Mouse (Mus musculus) erythroblast, embryonic 14.5 days (primary cell): Measurements from ENCODE around the gene Ncln. TPM values are rescaled to one million over a fixed set of nuclear protein-coding genes. Genes with fewer than 3 reads are reported as not detected.
"Not testable (repeated sequence)": the region's sequence is repeated elsewhere in the genome, so short reads cannot be mapped to it uniquely, and the experiment has no call there.

Experiments
- H3K27me3 ChIP-seq: 2 replicates; pipeline ENCODE4 v1.6.1; 2012; ENCODE audit warnings: inconsistent platforms; ENCODE audit not compliant: control insufficient read depth
- H3K36me3 ChIP-seq: 2 replicates; pipeline ENCODE4 v1.6.1; 2012; ENCODE audit warnings: mild to moderate bottlenecking, inconsistent platforms; ENCODE audit not compliant: control insufficient read depth
- H3K4me1 ChIP-seq: 2 replicates; pipeline ENCODE4 v1.6.1; 2012; ENCODE audit warnings: inconsistent platforms; ENCODE audit not compliant: control insufficient read depth
- H3K4me3 ChIP-seq: replicated peaks from 2 replicates; pipeline ENCODE3; 2012; ENCODE audit warnings: moderate library complexity, mild to moderate bottlenecking, inconsistent platforms
- H3K9me3 ChIP-seq: 2 replicates; pipeline ENCODE4 v1.6.1; 2012; ENCODE audit warnings: low read length, inconsistent platforms, mixed read lengths; ENCODE audit not compliant: control insufficient read depth
- GATA1 ChIP-seq: IDR thresholded peaks from 2 replicates; pipeline ENCODE4 v1.6.1; 2012; ENCODE audit warnings: low read length, inconsistent platforms, mixed read lengths
- TAL1 ChIP-seq: IDR thresholded peaks from 3 replicates; pipeline ENCODE4 v1.6.1; 2012; ENCODE audit warnings: low read length, inconsistent platforms, mixed read lengths
- polyA plus RNA-seq: library from polyadenylated mRNA; stranded (reverse); fragments of >175 nt; gene quantifications from 2 replicates; pipeline ENCODE4 v1.2.3, GENCODE M21; 2012

Ncln gene
- polyA plus RNA-seq, 1 experiment: 6.2 TPM

DNA sequence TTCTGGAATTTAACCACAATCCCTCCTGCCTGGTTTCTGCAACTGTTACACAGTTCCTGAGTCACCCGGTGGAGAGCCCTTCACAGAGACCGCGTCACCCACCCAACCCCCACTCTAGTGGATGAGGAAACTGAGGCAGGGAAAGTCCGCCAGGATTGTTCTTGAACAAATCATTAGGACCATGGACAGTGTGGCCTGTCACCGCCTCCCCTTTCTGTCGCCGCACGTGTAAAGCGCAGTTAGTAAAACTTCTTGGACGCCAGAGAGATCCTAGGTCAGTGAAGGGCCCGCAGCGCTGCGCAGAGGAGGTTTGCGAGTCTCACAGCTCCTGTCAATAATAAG, 43.3 kb downstream of the Ncln start:
- no peak overlapping the region for H3K4me3 ChIP-seq
- H3K4me1 ChIP-seq: peaks cover 9% of the 10 kb centered on the region
- peaks cover 79% of the 10 kb centered on the region for H3K27me3 ChIP-seq
- TF ChIP-seq TAL1: no peak
- no peaks in the 10 kb centered on the region for H3K36me3 ChIP-seq
- H3K9me3 ChIP-seq: peaks cover 2% of the 10 kb centered on the region; the same call in 1 of the 2 replicates

DNA sequence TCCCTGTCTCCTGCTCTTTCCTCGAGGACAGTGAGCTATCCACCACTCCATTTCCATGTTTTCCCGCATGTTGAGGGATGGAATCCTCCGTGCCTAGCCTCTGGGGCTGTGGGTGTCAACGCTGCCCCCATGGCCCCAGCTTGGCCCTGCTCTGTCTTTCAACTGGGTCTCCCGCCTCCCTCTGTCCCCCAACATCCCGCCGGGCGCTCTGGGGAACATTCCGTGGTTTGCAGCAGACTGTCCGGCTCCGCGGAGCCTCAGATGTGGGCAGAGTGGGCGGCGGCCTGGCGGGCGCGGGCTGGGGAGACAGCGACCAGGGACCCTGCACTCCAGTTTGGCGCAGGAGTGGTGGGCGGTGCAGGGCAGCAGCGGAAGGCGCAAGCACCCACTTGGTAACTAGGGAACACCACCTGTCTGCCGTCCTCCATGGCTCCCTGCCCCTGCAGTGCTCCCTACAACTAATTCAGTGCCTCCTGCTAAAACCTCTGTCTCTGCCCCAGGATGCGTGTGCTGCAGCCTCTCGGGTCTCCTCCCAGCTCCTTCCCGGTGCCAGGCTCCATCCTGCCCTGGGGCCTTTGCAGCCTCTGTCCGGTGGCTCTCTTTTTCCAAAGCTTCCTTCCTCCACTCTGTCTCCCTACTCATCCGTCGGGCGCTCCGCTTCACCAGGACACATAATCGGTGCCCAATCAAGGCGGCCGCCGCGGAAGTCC, 43.8 kb downstream of the Ncln start:
- H3K27me3 ChIP-seq: peaks cover 74% of the 10 kb centered on the region
- H3K4me3 ChIP-seq: no peak overlapping the region
- no peaks in the 10 kb centered on the region for H3K36me3 ChIP-seq
- H3K9me3 ChIP-seq: peaks cover 2% of the 10 kb centered on the region; the same call in 1 of the 2 replicates
- TF ChIP-seq TAL1: no peak
- no peak for TF ChIP-seq GATA1
- peaks cover 7% of the 10 kb centered on the region for H3K4me1 ChIP-seq

DNA sequence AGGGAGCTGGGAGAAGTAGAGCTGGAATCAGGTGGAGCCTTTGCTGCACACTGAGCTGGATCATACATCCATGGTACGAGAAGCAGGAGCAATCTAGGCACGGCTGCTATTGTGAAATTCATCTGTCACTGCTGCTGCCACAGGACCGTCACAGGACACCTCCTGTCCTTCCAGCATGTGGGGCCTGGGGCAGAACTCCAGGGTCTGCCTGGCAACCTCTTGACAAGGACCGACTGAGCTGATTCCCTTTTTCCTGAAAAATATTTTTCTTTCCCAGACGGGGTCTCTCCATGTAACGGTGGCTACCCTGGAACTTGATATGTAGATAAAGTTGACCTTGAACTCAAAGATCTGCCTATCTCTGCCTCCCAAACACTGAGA, 44.8 kb downstream of the Ncln start:
- no peak for TF ChIP-seq GATA1
- no peak for TF ChIP-seq TAL1
- peaks cover 64% of the 10 kb centered on the region for H3K27me3 ChIP-seq

DNA sequence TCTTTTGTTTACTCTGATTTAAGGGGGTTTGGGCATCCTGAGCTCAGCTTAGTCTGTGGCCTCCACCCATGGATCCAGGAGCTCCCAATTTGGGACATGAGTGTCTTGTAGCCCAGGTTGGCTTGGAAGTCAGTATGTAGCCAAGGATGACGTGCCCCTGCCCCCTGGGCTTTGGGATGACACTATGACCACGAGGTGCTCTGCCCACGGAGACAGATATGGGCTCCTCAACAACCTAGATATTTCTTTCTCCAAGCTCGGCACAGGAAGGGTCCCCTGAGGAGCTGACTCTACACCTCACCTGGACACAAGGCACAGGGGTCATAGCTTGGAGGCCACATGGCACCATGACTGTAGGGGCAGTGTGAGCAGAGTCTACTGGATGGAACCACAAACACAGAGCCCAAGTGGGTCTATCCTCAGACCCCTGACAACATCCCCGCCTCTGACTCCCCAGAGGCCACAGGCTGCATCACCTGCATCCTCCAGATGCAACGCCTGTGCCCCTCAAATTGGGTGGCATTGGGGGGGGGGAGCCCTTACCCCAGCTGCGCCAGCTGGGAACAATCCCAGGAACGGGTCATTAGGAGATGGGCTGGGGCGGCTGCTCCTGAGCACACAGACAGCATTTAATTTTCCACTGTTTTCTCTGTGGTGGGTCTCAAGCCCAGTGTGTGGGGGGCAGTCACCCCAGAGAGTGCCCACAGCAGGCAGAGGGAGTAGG, 45.4 kb downstream of the Ncln start:
- no peak overlapping the region for H3K4me3 ChIP-seq
- no peaks in the 10 kb centered on the region for H3K4me1 ChIP-seq
- peaks cover 2% of the 10 kb centered on the region; the same call in 1 of the 2 replicates for H3K9me3 ChIP-seq
- TF ChIP-seq TAL1 (no peak), GATA1 (no peak)
- H3K36me3 ChIP-seq: no peaks in the 10 kb centered on the region
- peaks cover 60% of the 10 kb centered on the region for H3K27me3 ChIP-seq

More for the DNA sequence above, 44.8 kb downstream of the Ncln start:
- Histone ChIP-seq H3K9me3 (peaks cover 2% of the 10 kb centered on the region; the same call in 1 of the 2 replicates), H3K4me3 (no peak overlapping the region), H3K4me1 (no peaks in the 10 kb centered on the region), H3K36me3 (no peaks in the 10 kb centered on the region)

DNA sequence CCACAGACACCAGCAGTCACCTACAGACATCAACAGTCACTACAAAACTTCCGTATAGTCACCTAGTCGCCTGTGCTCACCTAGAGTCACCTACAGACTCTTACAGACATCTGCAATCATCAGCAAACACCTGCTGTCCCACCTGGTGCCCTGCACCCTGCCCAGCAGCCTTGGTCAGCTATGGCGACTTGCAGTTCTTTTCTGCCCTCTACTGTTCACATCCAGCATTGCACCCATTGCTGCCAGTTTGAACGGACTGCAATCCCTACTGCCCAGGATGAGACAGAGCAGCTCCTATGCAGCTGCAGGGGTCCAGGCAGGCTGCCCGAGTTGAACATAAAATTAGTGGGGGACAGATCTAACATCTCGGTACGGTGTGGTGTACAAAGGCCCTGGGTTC, 46.1 kb downstream of the Ncln start:
- Histone ChIP-seq H3K36me3 (no peaks in the 10 kb centered on the region), H3K4me3 (no peak overlapping the region), H3K27me3 (peaks cover 54% of the 10 kb centered on the region), H3K4me1 (no peaks in the 10 kb centered on the region), H3K9me3 (peaks cover 2% of the 10 kb centered on the region; the same call in 1 of the 2 replicates)
- TF ChIP-seq GATA1 (no peak), TAL1 (no peak)

DNA sequence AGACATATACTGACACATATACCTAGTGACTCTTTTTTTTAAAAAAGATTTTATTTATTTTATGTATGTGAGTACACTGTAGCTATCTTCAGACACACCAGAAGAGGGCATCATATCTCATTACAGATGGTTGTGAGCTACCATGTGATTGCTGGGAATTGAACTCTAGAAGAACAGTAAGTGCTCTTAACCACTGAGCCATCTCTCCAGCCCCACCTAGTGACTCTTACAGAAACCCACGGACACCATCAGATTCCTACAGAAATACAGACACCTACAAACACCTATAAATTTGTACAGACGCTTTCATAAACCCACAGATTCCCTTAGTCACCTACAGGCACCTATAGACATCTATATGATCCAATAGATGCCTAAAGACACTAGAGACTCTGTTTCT, 50.7 kb downstream of the Ncln start:
- not testable (repeated sequence) for H3K4me3 ChIP-seq
- peaks cover 27% of the 10 kb centered on the region for H3K27me3 ChIP-seq

DNA sequence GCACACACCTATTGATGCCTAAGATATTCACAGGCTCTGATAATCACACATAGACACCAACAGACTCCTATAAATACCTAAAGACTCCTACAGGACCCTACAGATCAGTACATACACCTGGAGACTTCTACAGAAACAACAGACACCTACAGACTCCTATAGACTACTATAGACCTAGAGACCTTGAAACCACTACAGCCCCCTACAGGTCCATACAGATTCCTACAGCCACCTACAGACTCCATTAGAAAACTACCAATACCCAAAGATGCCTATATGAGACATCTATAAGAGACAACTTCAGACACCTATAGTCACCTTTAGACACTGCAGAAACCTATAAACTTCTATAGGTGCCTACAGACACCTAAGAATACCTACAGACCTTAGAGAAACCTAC, 55.2 kb downstream of the Ncln start:
- Histone ChIP-seq H3K9me3 (no peaks in the 10 kb centered on the region), H3K4me3 (no peak overlapping the region), H3K27me3 (peaks cover 20% of the 10 kb centered on the region), H3K4me1 (no peaks in the 10 kb centered on the region), H3K36me3 (no peaks in the 10 kb centered on the region)
- TF ChIP-seq TAL1 (no peak), GATA1 (no peak)

More for the DNA sequence above, 50.7 kb downstream of the Ncln start:
- not testable (repeated sequence) for H3K4me1 ChIP-seq, H3K36me3 ChIP-seq, H3K9me3 ChIP-seq

Other genes starting within 250 kb of the Ncln start
- gene Matk, start 243.5 kb downstream of the Ncln start, polyA plus RNA-seq: 0.07 and 0.15 TPM in 2 replicates
- 43.8 and 44.0 TPM in 2 replicates for gene Mrpl54, start 229.5 kb downstream of the Ncln start, polyA plus RNA-seq
- gene Apba3, start 229.4 kb downstream of the Ncln start, polyA plus RNA-seq: 4.6 and 5.7 TPM in 2 replicates
- 0.01 and 0.02 TPM in 2 replicates for gene Tjp3, start 204.8 kb downstream of the Ncln start, polyA plus RNA-seq
- 4.0 and 4.5 TPM in 2 replicates for gene Pip5k1c, start 203.4 kb downstream of the Ncln start, polyA plus RNA-seq
- 13.2 and 13.3 TPM in 2 replicates for gene Cactin, start 175.3 kb downstream of the Ncln start, polyA plus RNA-seq
- gene Tbxa2r, start 167.7 kb downstream of the Ncln start, polyA plus RNA-seq: 0.04 TPM in 1 of 2 replicates, not detected in the other
- gene Gipc3, start 153.1 kb downstream of the Ncln start, polyA plus RNA-seq: 0.01 TPM in 1 of 2 replicates, not detected in the other
- 52.7 and 55.8 TPM in 2 replicates for gene Hmg20b, start 145.9 kb downstream of the Ncln start, polyA plus RNA-seq
- gene Mfsd12, start 138.9 kb downstream of the Ncln start, polyA plus RNA-seq: 6.7 and 7.2 TPM in 2 replicates
- 3.2 and 5.6 TPM in 2 replicates for gene 4930404N11Rik, start 130.6 kb downstream of the Ncln start, polyA plus RNA-seq
- gene Fzr1, start 117.9 kb downstream of the Ncln start, polyA plus RNA-seq: 62.5 and 67.4 TPM in 2 replicates
- gene Dohh, start 112.0 kb downstream of the Ncln start, polyA plus RNA-seq: 29.2 and 34.1 TPM in 2 replicates
- gene Gm48551, start 111.9 kb downstream of the Ncln start, polyA plus RNA-seq: 0.08 and 0.20 TPM in 2 replicates
- 0.26 and 0.80 TPM in 2 replicates for gene Gm48552, start 107.4 kb downstream of the Ncln start, polyA plus RNA-seq
- 0.09 TPM in 1 of 2 replicates, not detected in the other for gene Smim24, start 103.3 kb downstream of the Ncln start, polyA plus RNA-seq
- gene Nfic, start 40.8 kb downstream of the Ncln start, polyA plus RNA-seq: 0.55 and 0.94 TPM in 2 replicates
- gene Celf5, start 13.7 kb downstream of the Ncln start, polyA plus RNA-seq: not detected in 2 replicates
- gene S1pr4, start 3.7 kb upstream of the Ncln start, polyA plus RNA-seq: 0.04 and 0.05 TPM in 2 replicates
- gene Gna15, start 27.8 kb upstream of the Ncln start, polyA plus RNA-seq: 0.14 and 0.24 TPM in 2 replicates
- 1.2 and 1.5 TPM in 2 replicates for gene Gna11, start 48.8 kb upstream of the Ncln start, polyA plus RNA-seq
- 152 and 158 TPM in 2 replicates for gene Aes, start 63.1 kb upstream of the Ncln start, polyA plus RNA-seq
- 0.09 and 0.10 TPM in 2 replicates for gene Tle2, start 78.2 kb upstream of the Ncln start, polyA plus RNA-seq
- 0.27 and 0.28 TPM in 2 replicates for gene Tle6, start 104.7 kb upstream of the Ncln start, polyA plus RNA-seq
- gene BC025920, start 109.9 kb upstream of the Ncln start, polyA plus RNA-seq: 0.05 and 0.07 TPM in 2 replicates
- 6.6 and 6.9 TPM in 2 replicates for gene Sirt6, start 131.4 kb upstream of the Ncln start, polyA plus RNA-seq
- 0.18 and 0.21 TPM in 2 replicates for gene Ankrd24, start 132.1 kb upstream of the Ncln start, polyA plus RNA-seq
- 0.01 TPM in 2 replicates for gene Gm10778, start 152.7 kb upstream of the Ncln start, polyA plus RNA-seq
- 0.08 TPM in 1 of 2 replicates, not detected in the other for gene Zfp433, start 208.4 kb upstream of the Ncln start, polyA plus RNA-seq